Mouse (Mus musculus): ENCODE data around the gene Col8a2. TPM values are rescaled to one million over a fixed set of nuclear protein-coding genes. Genes with fewer than 3 reads are reported as not detected.

The Col8a2 gene
- 4.2 and 4.9 TPM in 2 replicates for polyA plus RNA-seq (2015; fragmentation: Nextera tagmentation; extraction: Ambion mirVana)

DNA sequence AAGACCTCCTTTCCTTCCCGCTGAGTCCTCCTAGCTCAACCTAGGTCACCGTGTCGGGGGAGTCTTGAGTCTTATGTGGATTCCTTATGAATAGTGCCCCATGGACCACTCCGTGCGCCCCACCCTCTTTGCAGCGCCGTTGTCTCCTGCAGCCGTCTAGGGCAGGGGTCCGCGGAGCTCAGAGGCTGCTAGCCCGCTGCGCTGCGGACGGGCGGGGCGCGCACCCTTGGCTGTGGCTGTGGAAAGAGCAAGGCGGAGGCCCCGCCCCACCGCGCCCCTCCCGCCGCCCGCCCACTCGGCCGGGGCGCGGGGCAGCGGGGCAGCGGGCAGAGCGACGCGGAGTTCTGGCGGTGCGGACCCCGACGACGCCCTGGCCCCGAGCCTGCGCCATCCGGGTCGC lies at the start of gene Col8a2:
TSS of gene Col8a2 (plus strand) at position 302 of the 400 bp plus-strand sequence.
- Histone ChIP-seq H3K27me3 (replicated peaks) (peaks cover 94% of the 10 kb centered on the region), H3K4me2 (peak within 1 kb of the TSS; percentile 75), H3K27ac (replicated peaks) (0 out of 2 replicates have a peak within 1 kb of the TSS, but pooled peaks have one; percentile 15), H3K4me3 (peak within 1 kb of the TSS; percentile 57), H3K4me1 (peaks cover 31% of the 10 kb centered on the region), H3K36me3 (no peaks in the 10 kb centered on the region), H3K9me3 (0 out of 2 replicates have a peak, but pooled peaks cover 3% of the 10 kb centered on the region), H3K9ac (peak within 1 kb of the TSS; percentile 79)
- no peak for ATAC-seq (ENCODE audit: extremely low read depth, insufficient number of reproducible peaks, low FRiP score, low TSS enrichment)
- 1% methylated on average over 40 of the region's 42 CpGs for WGBS

DNA sequence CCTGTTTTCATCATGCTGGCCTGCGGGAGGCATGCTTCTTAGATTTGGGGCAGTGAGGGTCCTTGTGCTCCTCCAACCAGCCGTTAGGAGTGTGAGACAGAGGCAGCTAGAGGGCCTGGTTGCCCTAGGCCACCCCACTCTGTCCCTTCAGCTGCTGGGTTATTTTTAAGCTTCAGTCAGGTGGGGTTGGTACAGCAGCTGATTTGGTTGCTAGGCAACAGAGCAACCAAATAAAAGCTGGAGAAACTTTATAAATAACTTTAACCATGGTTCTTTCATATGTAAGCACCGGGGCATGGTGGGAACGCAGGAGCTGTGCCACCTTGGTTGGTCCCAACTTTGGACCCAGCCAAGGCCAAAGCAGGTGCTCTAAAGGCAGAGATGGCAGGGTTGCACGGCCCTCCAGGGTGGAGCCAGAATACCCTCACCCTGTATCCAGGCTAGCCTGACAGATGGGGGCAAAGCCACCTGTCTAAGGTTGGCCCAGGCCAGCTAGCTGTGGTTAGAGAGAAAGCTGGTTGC lies 48.8 kb upstream of the Col8a2 start:
- Histone ChIP-seq H3K4me1 (peaks cover 50% of the 10 kb centered on the region), H3K9me3 (no peaks in the 10 kb centered on the region), H3K9ac (peak overlapping the region; percentile 69), H3K27me3 (replicated peaks) (no peaks in the 10 kb centered on the region), H3K36me3 (peaks cover 97% of the 10 kb centered on the region), H3K4me3 (no peak overlapping the region), H3K27ac (replicated peaks) (peak overlapping the region; percentile 91), H3K4me2 (peak overlapping the region; percentile 48)
- 32% methylated on average over 5 of the region's 5 CpGs for WGBS
- peak; percentile 38; the same call in 1 of the 2 replicates for ATAC-seq (ENCODE audit: extremely low read depth, insufficient number of reproducible peaks, low FRiP score, low TSS enrichment)

DNA sequence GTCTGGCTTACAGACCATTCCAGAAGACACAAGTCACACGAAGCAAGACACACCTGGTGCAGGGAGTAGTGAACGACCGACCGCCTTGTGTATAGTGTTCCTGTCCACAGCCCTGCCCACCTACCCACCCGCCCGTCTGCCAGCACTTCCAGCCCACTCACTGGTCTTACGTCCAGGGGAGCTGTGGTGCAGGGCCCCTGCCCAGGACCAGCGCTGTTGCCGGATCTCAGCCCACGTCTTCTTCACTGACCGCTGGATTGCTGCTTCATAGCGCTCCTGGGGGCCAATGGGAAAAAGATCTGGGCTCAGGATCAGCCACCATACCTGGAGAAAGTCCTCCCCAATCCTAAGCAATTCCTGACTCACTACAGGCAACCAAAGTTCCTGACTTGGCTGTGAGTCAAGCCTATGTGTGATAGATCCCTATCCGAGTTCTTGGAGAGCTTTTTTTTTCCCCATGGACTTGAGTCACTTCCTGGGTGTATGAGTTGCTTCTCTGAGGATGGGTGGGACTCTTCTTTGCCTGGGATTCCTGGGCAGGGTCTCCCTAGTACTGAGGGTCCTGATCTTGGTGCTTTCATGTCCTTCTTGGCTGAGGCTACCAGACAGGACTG lies 46.6 kb upstream of the Col8a2 start:
- Histone ChIP-seq H3K4me2 (no peak overlapping the region), H3K36me3 (peaks cover 76% of the 10 kb centered on the region), H3K9ac (no peak overlapping the region), H3K4me3 (no peak overlapping the region), H3K4me1 (peaks cover 60% of the 10 kb centered on the region), H3K27me3 (replicated peaks) (no peaks in the 10 kb centered on the region), H3K9me3 (no peaks in the 10 kb centered on the region), H3K27ac (replicated peaks) (no peak overlapping the region)
- no peak for ATAC-seq (ENCODE audit: extremely low read depth, insufficient number of reproducible peaks, low FRiP score, low TSS enrichment)
- WGBS: 89% methylated on average over 13 of the region's 13 CpGs

GRCm38 (mm10) chr4:126241956-126242355 lies 44.6 kb upstream of the Col8a2 start:
- Histone ChIP-seq H3K27ac (replicated peaks) (peak overlapping the region; percentile 41), H3K4me2 (no peak overlapping the region), H3K27me3 (replicated peaks) (no peaks in the 10 kb centered on the region), H3K36me3 (peaks cover 75% of the 10 kb centered on the region), H3K4me1 (peaks cover 57% of the 10 kb centered on the region), H3K4me3 (no peak overlapping the region), H3K9ac (peak overlapping the region; percentile 55; the same call in 1 of the 2 replicates), H3K9me3 (no peaks in the 10 kb centered on the region)
- WGBS: 25% methylated on average over 9 of the region's 9 CpGs
- ATAC-seq (ENCODE audit: extremely low read depth, insufficient number of reproducible peaks, low FRiP score, low TSS enrichment): no peak

GRCm38 (mm10) chr4:126242510-126242909 lies 44.1 kb upstream of the Col8a2 start:
- Histone ChIP-seq H3K9ac (peak overlapping the region; percentile 55), H3K4me2 (no peak overlapping the region), H3K27me3 (replicated peaks) (no peaks in the 10 kb centered on the region), H3K4me3 (no peak overlapping the region), H3K4me1 (peaks cover 57% of the 10 kb centered on the region), H3K9me3 (no peaks in the 10 kb centered on the region), H3K36me3 (peaks cover 73% of the 10 kb centered on the region), H3K27ac (replicated peaks) (peak overlapping the region; percentile 25)
- 74% methylated on average over 6 of the region's 6 CpGs for WGBS
- ATAC-seq (ENCODE audit: extremely low read depth, insufficient number of reproducible peaks, low FRiP score, low TSS enrichment): no peak

DNA sequence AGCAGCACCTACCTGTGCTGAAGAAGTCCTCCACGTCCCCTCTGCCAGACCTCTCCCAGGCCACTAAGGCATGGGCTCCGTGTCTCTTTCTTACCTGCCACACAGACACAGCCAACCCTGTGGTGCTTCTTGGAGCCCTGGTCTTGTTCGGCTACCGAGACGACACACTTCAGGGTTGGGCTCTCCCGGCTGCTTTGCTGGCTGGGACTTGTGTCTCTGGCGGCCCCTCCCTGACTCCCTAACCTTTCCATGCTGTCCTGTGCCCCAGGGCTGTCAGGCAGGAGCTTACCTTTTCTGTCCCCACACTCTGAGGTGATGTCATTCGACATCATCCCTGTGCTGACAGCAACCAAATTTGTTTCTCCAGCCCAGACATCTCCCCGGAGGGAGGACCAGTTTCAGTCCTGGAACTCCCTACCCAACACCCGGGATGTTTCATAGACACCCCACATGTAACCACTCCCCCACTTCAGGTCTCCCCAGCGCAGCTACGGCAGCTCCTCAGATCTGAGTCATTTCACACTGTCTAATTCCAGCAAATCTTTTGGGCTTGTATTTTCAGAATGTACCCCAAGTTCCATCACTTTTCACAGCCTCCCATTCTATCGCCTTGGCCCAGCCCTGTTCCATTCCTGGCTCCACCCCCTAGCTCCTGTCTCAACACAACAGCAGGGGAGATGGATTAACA lies 40.2 kb upstream of the Col8a2 start:
- H3K27me3 ChIP-seq (replicated peaks): no peaks in the 10 kb centered on the region
- no peak overlapping the region for H3K27ac ChIP-seq (replicated peaks)
- no peak overlapping the region for H3K9ac ChIP-seq
- H3K36me3 ChIP-seq: peaks cover 45% of the 10 kb centered on the region
- ATAC-seq (ENCODE audit: extremely low read depth, insufficient number of reproducible peaks, low FRiP score, low TSS enrichment): no peak
- H3K4me2 ChIP-seq: no peak overlapping the region
- no peaks in the 10 kb centered on the region for H3K9me3 ChIP-seq
- no peak overlapping the region for H3K4me3 ChIP-seq
- H3K4me1 ChIP-seq: peaks cover 75% of the 10 kb centered on the region
- 63% methylated on average over 13 of the region's 13 CpGs for WGBS

GRCm38 (mm10) chr4:126248261-126248868 lies 38.2 kb upstream of the Col8a2 start:
- H3K9me3 ChIP-seq: no peaks in the 10 kb centered on the region
- no peak for ATAC-seq (ENCODE audit: extremely low read depth, insufficient number of reproducible peaks, low FRiP score, low TSS enrichment)
- peaks cover 32% of the 10 kb centered on the region for H3K36me3 ChIP-seq
- peak overlapping the region; percentile 55; the same call in 1 of the 2 replicates for H3K9ac ChIP-seq
- peak overlapping the region; percentile 38; the same call in 1 of the 2 replicates for H3K27ac ChIP-seq (replicated peaks)
- H3K4me3 ChIP-seq: no peak overlapping the region
- no peak overlapping the region for H3K4me2 ChIP-seq
- no peaks in the 10 kb centered on the region for H3K27me3 ChIP-seq (replicated peaks)
- WGBS: 33% methylated on average over 11 of the region's 11 CpGs
- peaks cover 75% of the 10 kb centered on the region for H3K4me1 ChIP-seq

DNA sequence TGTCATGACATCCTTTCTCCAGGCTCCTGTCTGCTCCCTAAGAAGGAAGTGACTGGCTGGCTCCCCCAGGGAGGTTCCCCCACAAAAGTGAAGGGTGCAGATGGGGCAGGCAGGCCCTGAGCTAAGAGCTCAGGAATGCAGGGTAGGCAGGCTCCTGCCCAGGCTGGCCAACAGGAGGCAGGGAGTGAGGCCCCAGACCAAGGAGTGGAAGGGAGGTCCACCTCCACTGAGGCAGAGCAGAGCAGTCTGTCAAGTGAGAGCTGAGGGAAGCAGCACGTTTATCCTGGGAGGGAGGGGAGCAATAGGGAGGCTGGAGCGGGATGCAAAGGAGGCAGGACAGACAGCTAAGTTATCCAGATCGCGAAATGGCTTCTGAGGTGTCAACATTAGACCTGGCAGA lies 35.9 kb upstream of the Col8a2 start:
- ATAC-seq (ENCODE audit: extremely low read depth, insufficient number of reproducible peaks, low FRiP score, low TSS enrichment): no peak
- Histone ChIP-seq H3K27me3 (replicated peaks) (no peaks in the 10 kb centered on the region), H3K36me3 (peaks cover 26% of the 10 kb centered on the region), H3K4me2 (peak overlapping the region; percentile 98), H3K4me3 (no peak overlapping the region), H3K9ac (peak overlapping the region; percentile 74), H3K9me3 (no peaks in the 10 kb centered on the region), H3K27ac (replicated peaks) (peak overlapping the region; percentile 74), H3K4me1 (peaks cover 88% of the 10 kb centered on the region)
- WGBS: 22% methylated on average over 4 of the region's 4 CpGs

DNA sequence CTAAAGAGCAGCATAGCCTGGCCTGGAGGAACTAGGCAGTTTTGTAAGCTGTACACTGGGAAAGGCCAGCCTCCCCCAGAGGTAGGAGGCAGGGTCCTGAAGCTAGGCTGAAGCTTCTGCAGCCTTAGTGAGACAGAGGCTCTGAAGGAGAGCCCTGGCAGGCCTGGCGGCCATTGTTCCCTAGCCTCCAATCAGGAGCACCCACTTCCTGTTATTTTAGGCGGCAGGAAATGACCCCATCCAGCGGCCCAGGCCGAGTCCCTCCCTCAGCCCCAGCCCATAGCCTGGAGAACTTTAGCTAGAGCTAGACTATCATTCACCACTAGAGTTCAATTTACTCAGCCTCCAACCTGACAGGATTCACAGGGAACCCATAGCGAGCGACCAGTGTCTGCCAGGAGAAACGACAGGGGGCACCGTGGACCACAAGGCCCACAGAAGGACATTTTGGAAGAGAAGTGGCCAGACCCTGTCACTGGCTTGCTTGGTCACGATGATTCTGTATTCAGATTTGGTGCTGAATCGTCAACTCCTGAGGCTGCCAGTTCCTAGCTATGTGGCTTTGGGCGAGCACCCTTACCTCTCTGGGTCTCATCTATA lies 34.8 kb upstream of the Col8a2 start:
- no peaks in the 10 kb centered on the region for H3K27me3 ChIP-seq (replicated peaks)
- H3K9me3 ChIP-seq: no peaks in the 10 kb centered on the region
- H3K4me2 ChIP-seq: peak overlapping the region; percentile 98
- H3K4me3 ChIP-seq: peak overlapping the region; percentile 23
- H3K9ac ChIP-seq: peak overlapping the region; percentile 74
- ATAC-seq (ENCODE audit: extremely low read depth, insufficient number of reproducible peaks, low FRiP score, low TSS enrichment): no peak
- peaks cover 81% of the 10 kb centered on the region for H3K4me1 ChIP-seq
- WGBS: 48% methylated on average over 11 of the region's 11 CpGs
- H3K36me3 ChIP-seq: peaks cover 15% of the 10 kb centered on the region; the same call in 1 of the 2 replicates
- peak overlapping the region; percentile 74 for H3K27ac ChIP-seq (replicated peaks)

- H3K27me3 ChIP-seq (replicated peaks): no peaks in the 10 kb centered on the region
- H3K9ac ChIP-seq: peak overlapping the region; percentile 74
- H3K4me2 ChIP-seq: peak overlapping the region; percentile 98
- no peak for ATAC-seq (ENCODE audit: extremely low read depth, insufficient number of reproducible peaks, low FRiP score, low TSS enrichment)
- WGBS: 69% methylated on average over 17 of the region's 17 CpGs
- H3K9me3 ChIP-seq: no peaks in the 10 kb centered on the region
- H3K27ac ChIP-seq (replicated peaks): peak overlapping the region; percentile 74
- 0 out of 2 replicates have a peak overlapping the region, but pooled peaks have one; percentile 1 for H3K4me3 ChIP-seq
- peaks cover 8% of the 10 kb centered on the region; the same call in 1 of the 2 replicates for H3K36me3 ChIP-seq
- H3K4me1 ChIP-seq: peaks cover 80% of the 10 kb centered on the region
These were observed 34.0 kb upstream of the Col8a2 start for GRCm38 (mm10) chr4:126252411-126253237.

All from heart, embryonic 13.5 days (tissue).